Mouse (Mus musculus) limb, embryonic 10.5 days (tissue): ENCODE measurements around the gene Atg4a. TPM values are rescaled to one million over a fixed set of nuclear protein-coding genes. Genes with fewer than 3 reads are reported as not detected.

ENCODE experiments used
- DNase-seq: peaks from one replicate; pipeline ENCODE4 v3.0.0-alpha.2; 2017; ENCODE audit warnings: low spot score
- H3K27ac ChIP-seq: fragments of 300-500 bp; sonication (generic); 2 replicates; pipeline ENCODE4 v1.5.1; 2016; ENCODE audit warnings: mild to moderate bottlenecking
- H3K27me3 ChIP-seq: fragments of 300-500 bp; sonication (generic); 2 replicates; pipeline ENCODE4 v1.6.1; 2016; ENCODE audit warnings: low read depth, mild to moderate bottlenecking; ENCODE audit not compliant: poor library complexity, severe bottlenecking
- H3K36me3 ChIP-seq: fragments of 300-500 bp; sonication (generic); 2 replicates; pipeline ENCODE4 v1.6.1; 2016; ENCODE audit warnings: mild to moderate bottlenecking, moderate library complexity
- H3K4me1 ChIP-seq: fragments of 300-500 bp; sonication (generic); 2 replicates; pipeline ENCODE4 v1.6.1; 2016
- H3K4me3 ChIP-seq: fragments of 300-500 bp; sonication (generic); 2 replicates; pipeline ENCODE4 v1.5.1; 2016; ENCODE audit warnings: mild to moderate bottlenecking, moderate library complexity
- H3K9me3 ChIP-seq: fragments of 300-500 bp; sonication (generic); replicated peaks from 2 replicates; pipeline ENCODE4 v1.6.1; 2016; ENCODE audit warnings: mild to moderate bottlenecking
- WGBS: fragments of 180-500 bp; shearing (Covaris S2); methylation state at CpG from one replicate; pipeline ENCODE4 v1.1.7; 2016; 5-methylcytosine and 5-hydroxymethylcytosine counted together
- polyA plus RNA-seq: library from polyadenylated mRNA; unstranded; fragments of >200 nt; fragmentation: Nextera tagmentation; extraction: Ambion mirVana; gene quantifications from 2 replicates; pipeline ENCODE4 v1.2.1, GENCODE M21; 2016

Gene Atg4a
- polyA plus RNA-seq, 1 experiment from 2014 or later: 12.0 TPM

GRCm38 (mm10) chrX:140985256-140985655 is 28.5 kb downstream of the Atg4a start:
- Histone ChIP-seq H3K4me1 (peaks cover 6% of the 10 kb centered on the region), H3K36me3 (no peaks in the 10 kb centered on the region), H3K9me3 (no peaks in the 10 kb centered on the region), H3K27ac (no peak overlapping the region), H3K27me3 (peaks cover 99% of the 10 kb centered on the region), H3K4me3 (no peak overlapping the region)
- WGBS: 92% methylated on average over 2 of the region's 2 CpGs
- DNase-seq: no peak

GRCm38 (mm10) chrX:140996909-140997516 is 40.3 kb downstream of the Atg4a start:
- 75% methylated on average over 1 of the region's 1 CpGs for WGBS
- Histone ChIP-seq H3K36me3 (no peaks in the 10 kb centered on the region), H3K4me3 (no peak overlapping the region), H3K27me3 (peaks cover 69% of the 10 kb centered on the region), H3K4me1 (no peaks in the 10 kb centered on the region), H3K9me3 (no peaks in the 10 kb centered on the region), H3K27ac (no peak overlapping the region)
- DNase-seq: no peak

DNA sequence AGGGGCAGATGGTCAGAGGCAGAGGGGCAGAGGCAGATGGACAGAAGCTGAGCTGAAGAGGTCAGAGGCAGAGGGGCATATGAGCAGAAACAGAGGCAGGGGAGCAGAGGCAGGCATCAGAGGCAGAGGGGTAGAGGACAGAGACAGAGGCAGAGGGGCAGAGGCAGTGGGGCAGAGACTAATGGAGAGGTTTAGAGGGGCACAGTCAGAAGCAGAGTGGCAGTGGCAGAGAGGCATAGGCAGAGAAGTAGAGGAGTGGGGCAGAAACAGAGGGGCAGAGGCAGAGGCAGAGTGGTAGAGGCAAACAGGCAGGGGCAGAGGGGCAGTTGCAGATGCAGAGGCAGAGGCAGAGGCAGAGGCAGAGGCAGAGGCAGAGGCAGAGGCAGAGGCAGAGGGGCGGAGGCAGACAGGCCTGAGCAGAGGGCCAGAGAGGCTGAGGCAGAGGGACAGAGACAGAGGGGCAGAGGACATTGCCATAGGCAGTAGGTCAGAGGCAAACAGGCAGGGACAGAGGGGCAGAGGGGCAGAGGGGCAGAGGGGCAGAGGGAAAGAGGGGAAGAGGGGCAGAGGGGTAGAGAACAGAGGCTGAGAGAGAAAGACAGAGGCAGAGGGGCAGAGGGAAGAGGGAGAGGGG is 41.3 kb downstream of the Atg4a start:
- WGBS: 64% methylated on average over 1 of the region's 1 CpGs
- no peaks in the 10 kb centered on the region for H3K4me1 ChIP-seq
- H3K4me3 ChIP-seq: no peak overlapping the region
- DNase-seq: no peak
- H3K27me3 ChIP-seq: peaks cover 59% of the 10 kb centered on the region
- H3K36me3 ChIP-seq: no peaks in the 10 kb centered on the region
- no peaks in the 10 kb centered on the region for H3K9me3 ChIP-seq
- H3K27ac ChIP-seq: no peak overlapping the region

DNA sequence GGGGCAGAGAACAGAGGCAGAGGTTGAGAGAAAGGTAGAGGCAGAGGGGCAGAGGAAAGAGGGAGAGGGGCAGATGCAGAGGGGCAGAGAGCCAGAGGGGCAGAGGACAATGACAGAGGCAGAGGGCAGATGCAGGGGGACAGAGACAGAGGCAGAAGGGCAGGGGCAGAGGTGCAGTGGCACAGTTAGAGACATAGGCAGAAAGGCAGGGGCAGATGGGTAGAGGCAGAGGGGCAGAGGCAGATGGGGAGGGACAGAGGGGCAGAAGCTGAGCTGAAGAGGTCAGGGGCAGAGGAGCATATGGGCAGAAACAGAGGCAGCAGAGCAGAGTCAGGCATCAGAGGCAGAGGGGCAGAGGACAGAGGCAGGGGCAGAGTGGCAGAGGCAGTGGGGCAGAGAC is 42.2 kb downstream of the Atg4a start:
- Histone ChIP-seq H3K4me1 (no peaks in the 10 kb centered on the region), H3K9me3 (no peaks in the 10 kb centered on the region), H3K36me3 (no peaks in the 10 kb centered on the region), H3K4me3 (no peak overlapping the region), H3K27me3 (peaks cover 53% of the 10 kb centered on the region), H3K27ac (no peak overlapping the region)
- no peak for DNase-seq

GRCm38 (mm10) chrX:141149705-141150104 is 193.0 kb downstream of the Atg4a start:
- H3K27me3 ChIP-seq: peaks cover 54% of the 10 kb centered on the region
- no peaks in the 10 kb centered on the region for H3K36me3 ChIP-seq
- no peak for DNase-seq
- no peaks in the 10 kb centered on the region for H3K9me3 ChIP-seq
- WGBS: 50% methylated on average over 1 of the region's 1 CpGs
- H3K27ac ChIP-seq: no peak overlapping the region
- no peaks in the 10 kb centered on the region for H3K4me1 ChIP-seq
- H3K4me3 ChIP-seq: no peak overlapping the region

DNA sequence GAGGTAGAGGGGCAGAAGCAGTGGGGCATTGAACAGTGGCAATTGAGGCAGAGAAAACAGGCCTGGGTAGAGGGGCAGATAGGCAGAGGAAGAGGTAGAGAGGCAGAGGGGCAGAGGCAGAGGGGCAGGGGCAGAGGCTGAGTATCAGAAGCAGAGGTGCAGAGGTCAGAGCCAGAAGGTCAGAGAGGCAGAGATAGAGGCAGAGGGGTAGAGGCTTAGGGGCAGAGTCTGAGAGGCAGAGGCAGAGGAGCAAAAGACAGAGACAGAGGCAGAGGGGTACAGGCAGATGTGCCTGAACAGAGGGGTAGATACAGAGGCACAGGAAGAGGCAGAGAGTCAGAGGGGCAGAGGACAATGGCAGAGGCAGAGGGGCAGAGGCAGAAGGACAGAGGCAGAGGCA is 193.6 kb downstream of the Atg4a start:
- no peak overlapping the region for H3K27ac ChIP-seq
- no peak for DNase-seq
- no peaks in the 10 kb centered on the region for H3K36me3 ChIP-seq

GRCm38 (mm10) chrX:141151182-141151581 is 194.5 kb downstream of the Atg4a start:
- no peaks in the 10 kb centered on the region for H3K9me3 ChIP-seq
- H3K27me3 ChIP-seq: peaks cover 69% of the 10 kb centered on the region
- no peak for DNase-seq
- H3K27ac ChIP-seq: no peak overlapping the region
- H3K4me1 ChIP-seq: no peaks in the 10 kb centered on the region
- no peak overlapping the region for H3K4me3 ChIP-seq
- no peaks in the 10 kb centered on the region for H3K36me3 ChIP-seq

More for the DNA sequence above, 193.6 kb downstream of the Atg4a start:
- Histone ChIP-seq H3K9me3 (no peaks in the 10 kb centered on the region), H3K4me3 (no peak overlapping the region), H3K27me3 (peaks cover 60% of the 10 kb centered on the region), H3K4me1 (no peaks in the 10 kb centered on the region)

- Histone ChIP-seq H3K36me3 (no peaks in the 10 kb centered on the region), H3K4me3 (no peak overlapping the region), H3K4me1 (no peaks in the 10 kb centered on the region), H3K9me3 (no peaks in the 10 kb centered on the region), H3K27ac (no peak overlapping the region), H3K27me3 (peaks cover 96% of the 10 kb centered on the region)
- 9% methylated on average over 2 of the region's 2 CpGs for WGBS
- no peak for DNase-seq
These were observed 200.0 kb downstream of the Atg4a start for GRCm38 (mm10) chrX:141156696-141157095.

DNA sequence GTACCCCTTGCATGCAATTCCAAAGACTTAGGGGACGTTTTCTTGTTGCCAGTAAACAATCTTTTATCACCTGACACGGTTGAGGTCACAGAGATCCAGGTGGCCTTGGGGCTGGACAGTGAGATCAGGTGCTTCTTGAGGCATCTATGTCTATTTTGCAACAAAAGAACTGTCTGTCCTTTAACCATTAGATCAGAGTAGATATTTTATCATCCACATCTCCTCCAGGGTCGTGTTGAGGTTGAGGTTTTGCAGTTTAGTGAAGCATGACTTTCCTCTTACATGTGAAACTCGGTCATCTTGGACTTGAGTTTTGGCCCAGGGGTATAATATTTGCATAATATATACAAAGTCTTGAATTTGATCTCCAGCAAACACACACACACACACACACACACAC is 200.9 kb downstream of the Atg4a start:
- Histone ChIP-seq H3K36me3 (no peaks in the 10 kb centered on the region), H3K9me3 (no peaks in the 10 kb centered on the region), H3K4me1 (no peaks in the 10 kb centered on the region), H3K4me3 (no peak overlapping the region), H3K27ac (no peak overlapping the region), H3K27me3 (peaks cover 94% of the 10 kb centered on the region)
- 70% methylated on average over 4 of the region's 4 CpGs for WGBS
- no peak for DNase-seq

- Histone ChIP-seq H3K4me3 (no peak overlapping the region), H3K27ac (no peak overlapping the region), H3K36me3 (no peaks in the 10 kb centered on the region), H3K27me3 (peaks cover 94% of the 10 kb centered on the region), H3K4me1 (no peaks in the 10 kb centered on the region), H3K9me3 (no peaks in the 10 kb centered on the region)
- WGBS: 38% methylated on average over 4 of the region's 4 CpGs
- DNase-seq: no peak
These were observed 201.5 kb downstream of the Atg4a start for GRCm38 (mm10) chrX:141158160-141158559.

DNA sequence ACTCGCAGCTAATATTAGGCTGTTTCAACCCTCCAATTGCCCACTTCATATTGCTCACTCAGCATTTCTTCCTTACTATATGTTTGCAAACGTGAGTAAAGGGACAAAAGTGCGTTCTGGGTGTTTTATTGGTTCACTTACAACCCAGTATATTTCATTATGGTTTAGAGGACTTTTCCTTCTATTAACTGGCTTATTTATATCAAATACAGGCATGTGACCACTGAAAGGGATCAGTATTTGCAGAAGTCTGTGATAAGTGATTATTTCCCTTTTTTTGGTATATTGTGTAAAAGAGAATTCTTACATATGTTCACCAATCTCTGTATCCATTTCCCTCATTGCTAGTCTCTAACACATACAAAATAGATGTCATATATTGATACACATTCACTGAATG is 203.7 kb downstream of the Atg4a start:
- 80% methylated on average over 3 of the region's 3 CpGs for WGBS
- Histone ChIP-seq H3K4me3 (no peak overlapping the region), H3K27ac (no peak overlapping the region), H3K27me3 (peaks cover 88% of the 10 kb centered on the region), H3K9me3 (no peaks in the 10 kb centered on the region), H3K4me1 (no peaks in the 10 kb centered on the region), H3K36me3 (no peaks in the 10 kb centered on the region)
- DNase-seq: no peak

DNA sequence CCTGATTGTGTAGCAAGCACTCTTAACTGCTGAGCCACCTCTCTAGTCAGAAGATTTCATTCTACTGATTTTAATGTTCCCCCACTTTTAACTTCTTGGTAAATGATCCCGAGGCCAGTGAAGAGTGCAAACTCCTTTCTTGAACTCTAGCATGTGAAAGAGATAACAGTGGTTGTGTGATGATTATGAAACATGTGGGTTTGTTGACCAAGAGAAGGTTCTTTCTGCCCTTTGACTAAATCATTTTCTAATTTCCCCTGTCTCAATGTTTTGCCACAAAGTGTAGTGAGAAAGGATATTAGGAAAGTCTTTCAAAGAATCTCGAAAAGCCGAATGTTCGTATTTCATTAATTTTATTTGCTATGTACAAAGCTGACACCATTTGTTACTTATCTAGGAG is 208.4 kb downstream of the Atg4a start:
- WGBS: 98% methylated on average over 4 of the region's 4 CpGs
- Histone ChIP-seq H3K36me3 (no peaks in the 10 kb centered on the region), H3K9me3 (no peaks in the 10 kb centered on the region), H3K4me3 (no peak overlapping the region), H3K27ac (no peak overlapping the region), H3K27me3 (peaks cover 90% of the 10 kb centered on the region), H3K4me1 (no peaks in the 10 kb centered on the region)
- DNase-seq: no peak

DNA sequence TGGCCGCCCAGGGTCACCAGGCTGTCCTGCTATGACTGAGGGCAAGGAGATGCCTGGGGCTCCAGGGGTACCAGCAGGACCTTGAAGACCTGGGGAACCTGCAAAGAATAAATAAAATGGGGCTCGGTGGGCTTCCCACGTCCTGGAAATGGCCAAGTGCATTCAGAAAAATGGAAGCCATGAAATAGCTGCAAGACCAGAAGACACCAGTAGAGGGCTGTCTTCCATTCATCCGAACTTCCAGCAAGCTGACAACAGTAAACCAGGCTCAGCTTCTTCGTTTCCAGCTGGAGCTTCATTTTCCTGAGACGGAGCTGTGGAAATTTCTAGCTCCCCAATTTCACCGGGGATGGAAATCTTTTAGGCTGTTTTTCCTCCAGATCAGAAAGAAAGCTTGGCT is 218.6 kb downstream of the Atg4a start:
- Histone ChIP-seq H3K27ac (no peak overlapping the region), H3K4me3 (no peak overlapping the region), H3K27me3 (peaks cover 98% of the 10 kb centered on the region), H3K36me3 (no peaks in the 10 kb centered on the region), H3K4me1 (no peaks in the 10 kb centered on the region), H3K9me3 (no peaks in the 10 kb centered on the region)
- peak; percentile 46 for DNase-seq
- 38% methylated on average over 7 of the region's 7 CpGs for WGBS

DNA sequence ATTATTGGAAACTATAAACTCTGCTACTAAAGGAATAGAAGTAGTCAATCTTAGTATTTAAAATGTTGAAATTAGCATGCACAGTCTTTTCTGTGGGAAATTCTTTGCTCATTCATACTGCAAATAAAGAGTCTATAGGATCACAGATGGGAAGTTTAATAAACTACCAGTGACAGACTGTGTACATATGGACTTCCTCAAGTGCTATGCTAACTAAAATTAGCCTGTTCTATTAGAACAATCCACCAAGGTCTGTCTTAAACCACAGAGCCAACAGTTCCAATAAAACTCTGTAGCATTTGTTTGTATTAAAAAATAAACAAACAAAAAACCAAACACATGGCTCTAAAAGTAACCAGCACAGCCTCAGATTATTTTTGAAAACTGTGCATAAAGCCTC is 238.3 kb downstream of the Atg4a start:
- DNase-seq: no peak
- H3K27me3 ChIP-seq: peaks cover 100% of the 10 kb centered on the region

More for the DNA sequence above, 238.3 kb downstream of the Atg4a start:
- Histone ChIP-seq H3K4me1 (no peaks in the 10 kb centered on the region), H3K36me3 (no peaks in the 10 kb centered on the region), H3K27ac (no peak overlapping the region), H3K4me3 (no peak overlapping the region), H3K9me3 (no peaks in the 10 kb centered on the region)
